Mouse (Mus musculus) forebrain, postnatal 0 days (tissue): Measurements from ENCODE around the gene Lpp. TPM values are rescaled to one million over a fixed set of nuclear protein-coding genes. Genes with fewer than 3 reads are reported as not detected.

Source experiments
- ATAC-seq: fragments of 200-750 bp; cut with Nextera tagmentation; 2 replicates; pipeline ENCODE4 v1.8.0; 2017; ENCODE audit warnings: mild to moderate bottlenecking, moderate library complexity
- DNase-seq: peaks from one replicate; pipeline ENCODE4 v3.0.0-alpha.2; 2015
- H3K27ac ChIP-seq: fragments of 300-500 bp; sonication (generic); 2 replicates; pipeline ENCODE4 v1.5.1; 2014; ENCODE audit warnings: low read depth, mild to moderate bottlenecking, antibody characterized with exemption, low read length, moderate library complexity, mixed read lengths
- H3K27me3 ChIP-seq: fragments of 300-500 bp; sonication (generic); 2 replicates; pipeline ENCODE4 v1.6.1; 2014; ENCODE audit warnings: mild to moderate bottlenecking, low read length, mixed read lengths; ENCODE audit not compliant: insufficient read depth
- H3K36me3 ChIP-seq: fragments of 300-500 bp; sonication (generic); 2 replicates; pipeline ENCODE4 v1.6.1; 2014; ENCODE audit warnings: mild to moderate bottlenecking, moderate library complexity; ENCODE audit not compliant: insufficient read depth
- H3K4me1 ChIP-seq: fragments of 300-500 bp; sonication (generic); 2 replicates; pipeline ENCODE4 v1.6.1; 2014; ENCODE audit warnings: antibody characterized with exemption; ENCODE audit not compliant: insufficient read depth
- H3K4me2 ChIP-seq: fragments of 300-500 bp; sonication (generic); 2 replicates; pipeline ENCODE4 v1.6.1; 2014; ENCODE audit warnings: low read depth, mild to moderate bottlenecking, moderate library complexity
- H3K4me3 ChIP-seq: fragments of 300-500 bp; sonication (generic); 2 replicates; pipeline ENCODE4 v1.5.1; 2014; ENCODE audit warnings: low read depth, low read length, mixed read lengths
- H3K9ac ChIP-seq: fragments of 300-500 bp; sonication (generic); 2 replicates; pipeline ENCODE4 v1.6.1; 2014; ENCODE audit warnings: mild to moderate bottlenecking
- H3K9me3 ChIP-seq: fragments of 300-500 bp; sonication (generic); 2 replicates; pipeline ENCODE4 v1.6.1; 2016; ENCODE audit warnings: low read length
- CTCF ChIP-seq: sonication (generic); IDR thresholded peaks from 2 replicates; pipeline ENCODE4 v1.5.1; 2016; ENCODE audit warnings: antibody characterized with exemption, control low read depth, low read depth
- WGBS: fragments of 180-500 bp; shearing (Covaris S2); extraction: QIAGEN DNeasy Blood & Tissue Kit; methylation state at CpG from one replicate; pipeline ENCODE4 v1.1.7; 2014; 5-methylcytosine and 5-hydroxymethylcytosine counted together
- polyA plus RNA-seq: library from polyadenylated mRNA; unstranded; fragments of >200 nt; fragmentation: Nextera tagmentation; extraction: Ambion mirVana; gene quantifications from 2 replicates; pipeline ENCODE4 v1.2.1, GENCODE M21; 2015
- total RNA-seq: library from RNA; depleted of rRNA; stranded (reverse); fragments of >200 nt; gene quantifications from 2 replicates; pipeline ENCODE4 v1.2.3, GENCODE M21; 2014

Gene Lpp
- total and polyA plus RNA-seq, 2 experiments from 2014 or later: 6.2 to 9.4 TPM

- Histone ChIP-seq H3K4me1 (no peaks in the 10 kb centered on the region), H3K9ac (no peak overlapping the region), H3K4me3 (no peak overlapping the region), H3K36me3 (no peaks in the 10 kb centered on the region), H3K9me3 (no peaks in the 10 kb centered on the region), H3K27ac (no peak overlapping the region), H3K4me2 (no peak overlapping the region), H3K27me3 (no peaks in the 10 kb centered on the region)
- no peak for TF ChIP-seq CTCF
- ATAC-seq (no peak), DNase-seq (no peak)
- 27% methylated on average over 7 of the region's 7 CpGs for WGBS
These were observed 49.8 kb downstream of the Lpp start for GRCm38 (mm10) chr16:24443123-24443515.

- ATAC-seq (no peak), DNase-seq (no peak)
- no peaks in the 10 kb centered on the region for H3K4me1 ChIP-seq
- H3K4me2 ChIP-seq: no peak overlapping the region
- H3K27ac ChIP-seq: no peak overlapping the region
- no peaks in the 10 kb centered on the region for H3K9me3 ChIP-seq
- 34% methylated on average over 5 of the region's 5 CpGs for WGBS
- H3K4me3 ChIP-seq: no peak overlapping the region
- TF ChIP-seq CTCF: no peak
- H3K36me3 ChIP-seq: no peaks in the 10 kb centered on the region
- H3K27me3 ChIP-seq: no peaks in the 10 kb centered on the region
- no peak overlapping the region for H3K9ac ChIP-seq
These were observed 50.2 kb downstream of the Lpp start for GRCm38 (mm10) chr16:24443555-24443954.

- H3K27me3 ChIP-seq: no peaks in the 10 kb centered on the region
- no peak overlapping the region for H3K4me2 ChIP-seq
- DNase-seq (no peak), ATAC-seq (no peak)
- TF ChIP-seq CTCF: no peak
- WGBS: 95% methylated on average over 4 of the region's 4 CpGs
- no peak overlapping the region for H3K27ac ChIP-seq
- no peaks in the 10 kb centered on the region for H3K4me1 ChIP-seq
- no peaks in the 10 kb centered on the region for H3K36me3 ChIP-seq
- no peak overlapping the region for H3K9ac ChIP-seq
- no peak overlapping the region for H3K4me3 ChIP-seq
- H3K9me3 ChIP-seq: no peaks in the 10 kb centered on the region
These were observed 51.5 kb downstream of the Lpp start for GRCm38 (mm10) chr16:24444818-24445217.

DNA sequence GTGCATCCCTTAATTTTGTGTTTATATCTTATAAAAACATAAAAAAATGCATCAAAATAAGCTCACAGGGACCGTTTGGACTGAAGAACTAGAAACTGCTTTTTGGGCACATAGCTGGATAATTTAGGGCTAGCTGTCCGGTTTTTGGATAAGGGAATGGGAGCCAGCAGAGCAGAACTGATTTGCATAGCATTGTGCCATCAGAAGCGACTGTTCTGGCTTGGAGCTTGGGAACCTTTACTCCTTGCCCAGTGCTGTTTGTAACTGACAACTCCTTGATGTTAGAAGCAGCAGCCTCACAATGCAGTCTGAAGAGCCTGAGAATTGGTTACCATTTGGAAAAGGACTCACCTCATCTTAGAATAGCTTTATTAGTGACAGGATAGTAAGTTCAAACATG, 52.2 kb downstream of the Lpp start:
- Histone ChIP-seq H3K9ac (no peak overlapping the region), H3K4me2 (no peak overlapping the region), H3K9me3 (no peaks in the 10 kb centered on the region), H3K4me1 (0 out of 2 replicates have a peak, but pooled peaks cover 1% of the 10 kb centered on the region), H3K27ac (no peak overlapping the region), H3K4me3 (no peak overlapping the region), H3K36me3 (no peaks in the 10 kb centered on the region), H3K27me3 (no peaks in the 10 kb centered on the region)
- no peak for DNase-seq
- WGBS: 42% methylated on average over 3 of the region's 3 CpGs
- no peak for ATAC-seq
- no peak for TF ChIP-seq CTCF

GRCm38 (mm10) chr16:24446449-24446848, 53.1 kb downstream of the Lpp start:
- no peaks in the 10 kb centered on the region for H3K27me3 ChIP-seq
- H3K27ac ChIP-seq: no peak overlapping the region
- no peaks in the 10 kb centered on the region for H3K36me3 ChIP-seq
- no peak overlapping the region for H3K4me3 ChIP-seq
- no peak for ATAC-seq
- H3K4me2 ChIP-seq: no peak overlapping the region
- DNase-seq: no peak
- H3K9ac ChIP-seq: no peak overlapping the region
- H3K4me1 ChIP-seq: 0 out of 2 replicates have a peak, but pooled peaks cover 4% of the 10 kb centered on the region
- no peaks in the 10 kb centered on the region for H3K9me3 ChIP-seq
- WGBS: 93% methylated on average over 1 of the region's 1 CpGs
- TF ChIP-seq CTCF: no peak

- no peak for ATAC-seq
- DNase-seq: no peak
- Histone ChIP-seq H3K4me1 (0 out of 2 replicates have a peak, but pooled peaks cover 9% of the 10 kb centered on the region), H3K4me3 (no peak overlapping the region), H3K9me3 (no peaks in the 10 kb centered on the region), H3K27me3 (no peaks in the 10 kb centered on the region), H3K9ac (no peak overlapping the region), H3K4me2 (no peak overlapping the region), H3K36me3 (no peaks in the 10 kb centered on the region), H3K27ac (no peak overlapping the region)
- no peak for TF ChIP-seq CTCF
- WGBS: 63% methylated on average over 7 of the region's 7 CpGs
These were observed 54.6 kb downstream of the Lpp start for GRCm38 (mm10) chr16:24447666-24448492.

GRCm38 (mm10) chr16:24448493-24448845, 55.2 kb downstream of the Lpp start:
- Histone ChIP-seq H3K4me3 (no peak overlapping the region), H3K27ac (no peak overlapping the region), H3K4me1 (0 out of 2 replicates have a peak, but pooled peaks cover 9% of the 10 kb centered on the region), H3K9me3 (no peaks in the 10 kb centered on the region), H3K4me2 (no peak overlapping the region), H3K9ac (no peak overlapping the region), H3K27me3 (no peaks in the 10 kb centered on the region), H3K36me3 (no peaks in the 10 kb centered on the region)
- TF ChIP-seq CTCF: no peak
- DNase-seq (no peak), ATAC-seq (no peak)
- 65% methylated on average over 2 of the region's 2 CpGs for WGBS
